Mouse (Mus musculus) urinary bladder, postnatal 14 days (tissue): ENCODE measurements around the gene Samd13.

Experiments used
- DNase-seq: peaks from one replicate; pipeline ENCODE4 v3.0.0; 2021; ENCODE audit warnings: low spot score

Gene Samd13

DNA sequence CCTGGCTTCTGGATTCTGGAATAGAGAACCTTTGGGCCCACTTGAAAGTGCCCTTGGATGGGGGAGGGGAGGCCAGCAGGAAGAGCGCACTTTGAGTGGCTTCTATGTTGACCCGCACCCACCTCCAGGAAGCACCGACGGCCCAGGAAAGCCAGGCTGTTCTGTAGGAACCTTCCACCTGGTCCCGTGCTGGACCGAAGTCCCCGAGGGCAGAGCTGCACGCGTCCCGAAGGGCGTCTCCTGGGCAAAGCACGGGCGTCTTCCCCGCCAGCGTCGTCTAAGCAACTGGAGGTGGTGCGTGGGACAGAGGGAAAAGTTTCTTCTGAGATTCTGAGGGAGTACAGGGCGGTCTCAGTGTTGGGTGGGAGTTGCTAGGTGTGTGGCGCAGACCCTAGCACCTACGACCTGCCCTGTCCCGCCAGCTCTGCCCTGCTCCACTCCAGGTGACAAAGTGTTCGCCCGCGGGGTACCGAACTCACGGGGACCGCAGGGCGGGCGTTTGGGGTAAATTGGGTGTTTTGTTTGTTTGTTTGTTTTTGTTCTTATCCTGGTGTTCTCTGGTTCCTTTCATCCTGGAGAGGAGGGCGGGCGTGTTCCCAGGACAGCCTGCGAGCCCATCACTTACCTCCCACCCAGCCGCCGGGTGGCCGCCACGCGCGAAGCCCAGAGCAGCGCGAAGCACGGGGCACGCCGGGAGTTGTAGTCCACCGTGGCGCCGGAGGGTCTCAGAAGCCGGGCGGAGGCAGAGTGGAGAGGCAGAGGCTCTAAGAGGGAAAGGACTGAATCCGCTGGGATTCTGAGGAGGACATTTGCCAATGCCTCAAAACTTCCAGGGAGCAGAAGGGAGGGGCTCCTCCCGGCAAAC, at the start of gene Samd13:
Gene Samd13, minus strand, starts transcription at position 782 of the 865 bp plus-strand sequence.
- peak; percentile 56 for DNase-seq

- DNase-seq, result no peak
Observed at GRCm38 (mm10) chr3:146731499-146731898, 46.1 kb upstream of the Samd13 start.

GRCm38 (mm10) chr3:146723037-146723436, 37.6 kb upstream of the Samd13 start:
- no peak for DNase-seq

DNA sequence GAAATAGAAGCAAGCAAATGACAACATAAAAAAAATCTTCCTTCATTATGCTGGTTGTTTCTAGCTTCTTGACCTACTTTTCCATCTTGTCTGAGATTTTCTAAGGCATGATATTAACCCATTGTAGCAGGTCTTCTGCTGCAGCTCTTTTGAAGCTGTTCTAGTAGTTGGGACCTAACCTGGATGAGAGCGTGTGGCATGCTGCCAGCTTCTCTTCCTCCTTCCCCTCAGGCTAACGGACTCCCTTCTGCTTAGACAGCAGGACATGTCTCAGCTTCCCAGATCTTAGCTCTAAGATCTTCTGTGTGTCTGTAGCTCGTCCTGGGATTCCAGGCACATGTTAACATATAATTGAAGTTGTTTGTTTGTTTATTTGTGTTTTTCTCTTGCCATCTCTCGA, 34.3 kb upstream of the Samd13 start:
- DNase-seq, result no peak

DNA sequence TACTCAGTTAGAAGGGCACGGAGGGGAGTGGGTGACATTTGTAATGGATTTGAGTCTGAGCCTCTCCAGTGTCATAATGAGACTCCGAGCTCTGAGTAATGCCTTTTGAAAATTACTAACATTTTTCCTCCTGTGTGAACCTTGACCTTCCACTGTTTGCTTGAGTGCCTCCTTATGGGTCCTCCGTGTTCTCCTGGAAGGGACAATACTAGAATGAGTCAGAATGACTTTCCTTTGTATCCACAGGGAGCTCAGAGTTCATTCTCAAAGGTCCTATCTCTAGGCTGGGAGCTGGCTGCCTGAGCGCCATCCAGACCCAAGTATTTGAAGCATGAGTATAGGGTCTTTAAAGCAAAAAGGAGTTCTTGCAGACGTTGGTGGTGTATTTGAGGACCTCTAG, 32.9 kb upstream of the Samd13 start:
- no peak for DNase-seq

DNA sequence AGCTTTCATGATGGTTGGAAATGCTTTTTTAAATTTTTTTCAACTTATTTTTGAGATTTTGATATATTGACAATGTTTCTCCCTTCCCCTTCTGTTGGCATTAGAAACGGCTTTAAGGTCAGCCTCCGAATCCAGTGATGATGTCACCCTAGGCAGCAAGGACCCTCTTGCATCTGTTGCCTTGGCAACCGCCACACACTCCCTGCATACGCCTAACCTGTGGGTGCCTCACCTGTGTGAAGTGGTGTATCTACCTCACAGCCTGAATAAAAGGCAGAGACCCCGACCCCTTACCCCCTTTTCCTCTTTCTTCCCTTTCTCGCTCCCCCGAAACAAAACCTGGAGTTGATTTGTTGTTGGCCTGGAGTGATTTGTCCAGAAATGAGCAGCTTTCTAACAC, 26.9 kb upstream of the Samd13 start:
- no peak for DNase-seq

DNA sequence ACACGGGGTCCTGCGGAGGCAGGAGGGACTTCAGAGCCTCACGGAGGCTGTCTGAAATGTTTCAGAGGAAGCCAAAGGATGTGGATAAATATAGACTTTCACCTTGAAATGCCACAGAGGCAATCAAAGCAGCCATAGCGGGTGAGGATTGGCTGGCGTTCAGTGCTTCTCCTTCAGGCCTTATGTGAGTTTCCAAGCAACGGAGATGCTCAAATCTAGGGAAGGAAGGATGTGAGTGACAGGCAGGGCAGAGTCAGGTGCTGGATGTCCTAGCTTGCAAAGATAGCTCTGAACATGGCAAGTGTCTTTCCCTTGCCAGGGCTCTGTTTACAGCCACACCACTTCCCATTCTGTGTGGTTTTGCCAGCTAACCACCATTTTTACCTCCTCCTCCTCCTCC, 26.2 kb upstream of the Samd13 start:
- no peak for DNase-seq

DNA sequence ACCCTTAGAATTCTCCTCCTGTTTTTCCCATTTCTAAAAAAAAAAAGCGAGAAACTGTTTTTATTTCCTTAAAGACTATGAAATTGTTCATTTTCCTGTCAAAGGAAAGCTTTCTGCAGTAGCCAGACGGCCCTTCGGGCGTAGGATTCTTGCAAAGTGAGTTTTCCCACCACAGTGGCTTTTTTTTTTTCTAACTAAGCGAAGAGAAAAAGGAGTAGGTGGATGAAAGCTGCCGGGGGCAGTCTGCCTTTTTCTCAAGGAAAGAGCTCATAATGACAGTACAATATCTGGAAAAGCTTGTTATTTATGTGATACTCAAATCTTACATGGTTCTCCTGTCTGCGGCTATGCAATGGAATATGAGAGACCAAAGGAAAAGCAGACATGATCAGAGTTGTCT, 25.7 kb upstream of the Samd13 start:
- DNase-seq, result no peak

- DNase-seq, result no peak
Observed at GRCm38 (mm10) chr3:146709086-146709485, 23.7 kb upstream of the Samd13 start.

DNA sequence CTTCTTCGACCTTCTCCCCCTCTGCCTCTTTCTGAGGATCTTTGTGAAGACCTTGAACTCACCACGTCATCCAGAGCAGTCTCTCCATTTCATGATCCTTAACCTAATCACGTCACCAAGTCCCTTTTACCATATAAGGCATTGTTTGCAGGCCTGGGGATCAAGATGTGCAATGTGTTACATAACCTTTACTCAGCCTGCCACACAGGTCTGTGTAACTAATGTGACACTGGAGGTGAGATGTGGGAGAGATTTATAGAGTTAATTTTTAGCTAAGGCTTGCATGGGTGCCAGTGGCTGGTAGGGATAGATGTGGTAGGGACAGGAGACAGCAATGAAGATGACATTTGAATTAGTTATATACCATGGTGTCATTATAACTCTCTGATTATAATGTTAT, 23.0 kb upstream of the Samd13 start:
- no peak for DNase-seq

DNA sequence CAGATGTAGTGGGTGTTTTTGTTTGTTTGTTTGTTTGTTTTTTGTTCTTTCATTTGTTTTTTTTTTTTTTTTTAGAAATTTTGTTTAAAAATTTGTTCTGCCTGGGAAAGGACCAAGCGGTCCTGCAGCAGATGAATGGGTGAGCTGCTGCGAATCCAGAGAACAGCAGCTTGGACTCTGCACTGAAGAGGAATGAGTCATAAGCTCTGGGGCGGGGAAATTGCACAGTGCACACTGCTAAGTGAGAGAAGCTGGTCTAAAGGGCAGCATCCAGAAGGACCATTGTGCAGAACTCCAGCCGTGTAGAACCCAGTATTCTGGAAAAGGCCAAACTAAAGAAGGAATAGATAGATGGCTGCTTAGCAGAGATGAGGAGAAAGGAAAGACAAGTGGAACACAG, 18.7 kb upstream of the Samd13 start:
- no peak for DNase-seq

DNA sequence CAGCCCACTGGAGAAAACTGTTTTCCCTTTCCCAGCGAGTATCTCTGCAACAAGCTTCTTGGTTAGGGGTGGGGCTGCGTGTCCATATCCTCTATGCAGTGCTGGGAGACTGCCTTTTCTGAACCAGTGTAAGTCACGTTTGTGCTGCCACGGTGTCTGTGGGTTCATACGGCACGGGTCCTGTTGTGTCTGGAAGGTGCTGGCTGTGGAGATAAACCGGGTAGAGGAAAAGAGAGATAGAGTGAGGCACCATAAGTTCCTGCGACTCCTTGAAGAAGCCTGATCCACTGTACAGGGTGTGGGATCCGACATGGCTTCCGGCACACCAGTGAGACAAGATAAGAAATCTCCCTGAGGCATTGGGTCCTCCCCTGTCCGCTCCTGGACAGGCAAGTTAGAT, 14.7 kb upstream of the Samd13 start:
- no peak for DNase-seq

GRCm38 (mm10) chr3:146698982-146699381, 13.6 kb upstream of the Samd13 start:
- no peak for DNase-seq

DNA sequence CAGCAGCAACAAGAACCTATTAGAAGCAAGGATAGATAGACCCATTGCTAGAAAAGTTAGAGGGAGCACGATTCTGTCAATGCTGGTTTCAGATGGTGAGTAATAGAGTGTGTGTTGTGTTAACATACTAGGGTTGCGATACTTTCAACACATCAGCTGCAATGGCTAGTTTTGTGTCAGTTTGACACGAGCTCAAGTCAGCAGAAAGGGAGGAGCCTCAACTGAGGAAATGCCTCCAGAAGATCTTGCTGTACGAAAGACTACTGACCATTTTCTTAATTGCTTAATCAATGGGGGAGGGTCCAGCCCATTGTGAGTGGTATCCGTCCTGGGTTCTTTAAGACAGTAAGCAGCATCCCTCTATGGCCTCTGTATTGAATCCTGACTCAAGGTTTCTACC, 7.2 kb upstream of the Samd13 start:
- DNase-seq, result no peak

- DNase-seq, result no peak
Observed at GRCm38 (mm10) chr3:146687121-146687725, 1.8 kb upstream of the Samd13 start.

DNA sequence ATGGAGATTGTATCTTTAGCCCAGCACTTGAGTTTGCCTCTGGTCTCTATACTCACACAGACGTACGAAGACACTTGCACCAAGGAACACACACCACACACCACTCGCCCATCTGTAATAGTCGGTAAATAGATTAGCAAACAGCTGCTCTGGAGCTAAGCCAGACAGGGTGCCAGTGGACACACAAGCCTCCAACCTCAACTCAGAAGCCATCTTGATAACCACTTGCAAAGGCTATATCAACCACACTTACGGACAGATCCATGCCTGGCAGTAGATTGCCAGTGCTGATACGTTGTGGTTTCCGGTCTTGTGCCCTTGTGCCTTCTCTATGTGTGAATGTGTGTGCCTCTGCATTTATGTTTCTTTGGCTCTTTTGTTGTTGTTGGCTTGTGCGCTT, 1.0 kb upstream of the Samd13 start:
- no peak for DNase-seq

GRCm38 (mm10) chr3:146683095-146683494, 2.3 kb downstream of the Samd13 start:
- DNase-seq, result no peak

DNA sequence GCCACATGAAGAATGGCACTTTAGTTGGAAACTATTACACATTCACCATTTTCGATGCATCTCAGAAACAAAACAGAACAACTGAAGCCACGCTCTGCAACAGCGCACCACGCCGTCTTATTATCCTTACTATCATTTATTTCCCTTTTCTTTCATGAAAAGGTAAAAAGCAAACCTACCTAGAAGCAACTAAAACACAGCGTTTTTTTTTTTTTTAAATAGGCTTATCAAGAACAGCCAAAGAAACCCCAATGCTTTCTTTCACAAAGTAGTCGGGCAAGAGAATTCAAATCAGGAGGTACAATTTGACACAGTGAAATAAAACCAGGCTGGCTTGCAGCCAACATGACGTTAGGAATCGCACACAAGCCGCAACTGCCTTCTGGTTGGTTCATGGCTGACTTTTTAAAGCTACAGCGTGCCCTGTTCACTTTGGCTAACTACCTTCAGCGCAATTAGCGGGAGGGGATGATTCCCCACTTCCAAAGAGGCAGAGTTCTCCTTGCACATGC, 3.2 kb downstream of the Samd13 start:
- peak; percentile 61 for DNase-seq

- no peak for DNase-seq
Observed at GRCm38 (mm10) chr3:146681696-146682095, 3.7 kb downstream of the Samd13 start.

- no peak for DNase-seq
Observed at GRCm38 (mm10) chr3:146680625-146681024, 4.8 kb downstream of the Samd13 start.

GRCm38 (mm10) chr3:146679646-146680045, 5.7 kb downstream of the Samd13 start:
- no peak for DNase-seq

DNA sequence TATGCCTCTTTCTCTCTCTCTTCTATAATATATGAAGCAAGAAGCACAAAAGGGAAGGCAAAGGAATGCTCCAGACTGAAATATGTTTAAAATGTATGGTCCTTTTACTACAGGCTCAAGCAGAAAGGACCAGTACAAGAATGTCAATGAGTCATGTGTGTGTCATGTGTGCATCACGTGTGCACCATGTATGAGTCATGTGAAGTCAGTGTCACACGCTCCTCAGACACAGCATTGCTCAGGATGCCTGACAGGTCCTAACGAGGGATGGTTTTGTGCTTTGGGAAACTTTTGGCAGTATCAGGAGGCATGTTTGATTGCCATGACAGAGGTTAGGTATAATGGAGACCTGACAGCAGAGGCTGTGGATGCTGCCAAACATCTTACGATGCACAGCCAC, 9.2 kb downstream of the Samd13 start:
- DNase-seq, result no peak

GRCm38 (mm10) chr3:146675101-146675500, 10.3 kb downstream of the Samd13 start:
- DNase-seq, result no peak

GRCm38 (mm10) chr3:146671121-146671520, 14.3 kb downstream of the Samd13 start:
- DNase-seq, result no peak
